Mouse (Mus musculus) liver, embryonic 12.5 days (tissue): Measurements from ENCODE around the gene Mex3b. TPM values are rescaled to one million over a fixed set of nuclear protein-coding genes. Genes with fewer than 3 reads are reported as not detected.

Experiments
- ATAC-seq: fragments of 200-750 bp; cut with Nextera tagmentation; 2 replicates; pipeline ENCODE4 v1.8.0; 2017; ENCODE audit warnings: moderate number of reproducible peaks, mild to moderate bottlenecking, moderate library complexity
- H3K27ac ChIP-seq: fragments of 300-500 bp; sonication (generic); 2 replicates; pipeline ENCODE4 v1.5.1; 2016; ENCODE audit warnings: mild to moderate bottlenecking
- H3K27me3 ChIP-seq: fragments of 300-500 bp; sonication (generic); replicated peaks from 2 replicates; pipeline ENCODE4 v1.6.1; 2016; ENCODE audit warnings: mild to moderate bottlenecking, moderate library complexity
- H3K36me3 ChIP-seq: fragments of 300-500 bp; sonication (generic); 2 replicates; pipeline ENCODE4 v1.6.1; 2016; ENCODE audit warnings: mild to moderate bottlenecking, moderate library complexity
- H3K4me1 ChIP-seq: fragments of 300-500 bp; sonication (generic); 2 replicates; pipeline ENCODE4 v1.6.1; 2016
- H3K4me2 ChIP-seq: fragments of 300-500 bp; sonication (generic); 2 replicates; pipeline ENCODE4 v1.6.1; 2016; ENCODE audit warnings: mild to moderate bottlenecking, moderate library complexity
- H3K4me3 ChIP-seq: fragments of 300-500 bp; sonication (generic); 2 replicates; pipeline ENCODE4 v1.5.1; 2016; ENCODE audit warnings: mild to moderate bottlenecking, moderate library complexity
- H3K9ac ChIP-seq: fragments of 300-500 bp; sonication (generic); 2 replicates; pipeline ENCODE4 v1.6.1; 2016; ENCODE audit warnings: mild to moderate bottlenecking, moderate library complexity
- H3K9me3 ChIP-seq: fragments of 300-500 bp; sonication (generic); replicated peaks from 2 replicates; pipeline ENCODE4 v1.6.1; 2016; ENCODE audit warnings: mild to moderate bottlenecking, moderate library complexity
- WGBS: fragments of 180-500 bp; shearing (Covaris S2); methylation state at CpG from one replicate; pipeline ENCODE4 v1.1.7; 2016; ENCODE audit not compliant: insufficient replicate concordance; 5-methylcytosine and 5-hydroxymethylcytosine counted together
- polyA plus RNA-seq: library from polyadenylated mRNA; unstranded; fragments of >200 nt; fragmentation: Nextera tagmentation; extraction: Ambion mirVana; gene quantifications from 2 replicates; pipeline ENCODE4 v1.2.1, GENCODE M21; 2016

The Mex3b gene
- polyA plus RNA-seq, 1 experiment from 2014 or later: 2.7 TPM

- no peak overlapping the region for H3K4me2 ChIP-seq
- H3K36me3 ChIP-seq: no peaks in the 10 kb centered on the region
- ATAC-seq: no peak
Observed at GRCm38 (mm10) chr7:82903006-82903405, 35.9 kb downstream of the Mex3b start.

GRCm38 (mm10) chr7:82905527-82905926 is 38.4 kb downstream of the Mex3b start:
- no peaks in the 10 kb centered on the region for H3K4me1 ChIP-seq
- no peak overlapping the region for H3K4me3 ChIP-seq
- H3K4me2 ChIP-seq: no peak overlapping the region
- 64% methylated on average over 3 of the region's 3 CpGs for WGBS
- H3K27me3 ChIP-seq: no peaks in the 10 kb centered on the region
- H3K9ac ChIP-seq: no peak overlapping the region
- no peak overlapping the region for H3K27ac ChIP-seq
- H3K9me3 ChIP-seq: no peaks in the 10 kb centered on the region
- no peaks in the 10 kb centered on the region for H3K36me3 ChIP-seq
- ATAC-seq: no peak

More at GRCm38 (mm10) chr7:82903006-82903405, 35.9 kb downstream of the Mex3b start:
- Histone ChIP-seq H3K27me3 (no peaks in the 10 kb centered on the region), H3K27ac (no peak overlapping the region), H3K9ac (no peak overlapping the region), H3K4me3 (no peak overlapping the region), H3K4me1 (no peaks in the 10 kb centered on the region), H3K9me3 (no peaks in the 10 kb centered on the region)
- WGBS: 73% methylated on average over 3 of the region's 3 CpGs

GRCm38 (mm10) chr7:82907081-82907480 is 39.9 kb downstream of the Mex3b start:
- Histone ChIP-seq H3K4me3 (no peak overlapping the region), H3K27me3 (no peaks in the 10 kb centered on the region), H3K4me2 (no peak overlapping the region), H3K27ac (no peak overlapping the region), H3K9me3 (no peaks in the 10 kb centered on the region), H3K36me3 (no peaks in the 10 kb centered on the region), H3K9ac (no peak overlapping the region), H3K4me1 (no peaks in the 10 kb centered on the region)
- ATAC-seq: no peak
- 59% methylated on average over 1 of the region's 1 CpGs for WGBS

- H3K9me3 ChIP-seq: no peaks in the 10 kb centered on the region
- no peak overlapping the region for H3K4me2 ChIP-seq
- H3K27ac ChIP-seq: no peak overlapping the region
- WGBS: 67% methylated on average over 10 of the region's 10 CpGs
- no peak for ATAC-seq
- no peaks in the 10 kb centered on the region for H3K4me1 ChIP-seq
- H3K9ac ChIP-seq: no peak overlapping the region
- no peak overlapping the region for H3K4me3 ChIP-seq
- H3K27me3 ChIP-seq: no peaks in the 10 kb centered on the region
- no peaks in the 10 kb centered on the region for H3K36me3 ChIP-seq
Observed at GRCm38 (mm10) chr7:82910536-82911384, 43.6 kb downstream of the Mex3b start.

GRCm38 (mm10) chr7:82911501-82911900 is 44.4 kb downstream of the Mex3b start:
- Histone ChIP-seq H3K27me3 (no peaks in the 10 kb centered on the region), H3K27ac (no peak overlapping the region), H3K9me3 (no peaks in the 10 kb centered on the region), H3K9ac (no peak overlapping the region), H3K4me1 (no peaks in the 10 kb centered on the region), H3K4me3 (no peak overlapping the region), H3K4me2 (no peak overlapping the region), H3K36me3 (no peaks in the 10 kb centered on the region)
- ATAC-seq: no peak
- 77% methylated on average over 10 of the region's 10 CpGs for WGBS

- no peak for ATAC-seq
- WGBS: 57% methylated on average over 4 of the region's 4 CpGs
- H3K9ac ChIP-seq: no peak overlapping the region
- H3K4me1 ChIP-seq: no peaks in the 10 kb centered on the region
- no peak overlapping the region for H3K4me3 ChIP-seq
- no peak overlapping the region for H3K27ac ChIP-seq
- no peaks in the 10 kb centered on the region for H3K36me3 ChIP-seq
- H3K4me2 ChIP-seq: no peak overlapping the region
- no peaks in the 10 kb centered on the region for H3K27me3 ChIP-seq
- H3K9me3 ChIP-seq: no peaks in the 10 kb centered on the region
Observed at GRCm38 (mm10) chr7:82914297-82914696, 47.2 kb downstream of the Mex3b start.

Other genes starting within 250 kb of the Mex3b start
- gene Saxo2, start 218.8 kb upstream of the Mex3b start, polyA plus RNA-seq: 1.0 and 1.1 TPM in 2 replicates
- gene Efl1, start 218.7 kb upstream of the Mex3b start, polyA plus RNA-seq: 15.4 and 15.7 TPM in 2 replicates